Mouse (Mus musculus) layer of hippocampus, adult 11-12 months (tissue): ENCODE results near the gene Chst7.

ENCODE experiments used
- DNase-seq: peaks from one replicate; pipeline ENCODE4 v3.0.0; 2022; ENCODE audit warnings: low spot score

Gene Chst7

GRCm38 (mm10) chrX:20059381-20059971 is at the start of gene Chst7:
Chst7 (plus strand) TSS chrX:20059560.
- peak; percentile 25 for DNase-seq

- no peak for DNase-seq
These were observed 47.1 kb upstream of the Chst7 start for GRCm38 (mm10) chrX:20012211-20012610.

GRCm38 (mm10) chrX:20020942-20021341 is 38.4 kb upstream of the Chst7 start:
- no peak for DNase-seq

GRCm38 (mm10) chrX:20060096-20060768 is 872 bp downstream of the Chst7 start:
- no peak for DNase-seq

GRCm38 (mm10) chrX:20060769-20061315 is 1.5 kb downstream of the Chst7 start:
- DNase-seq, result no peak

GRCm38 (mm10) chrX:20061764-20062480 is 2.6 kb downstream of the Chst7 start:
- no peak for DNase-seq

GRCm38 (mm10) chrX:20066636-20067035 is 7.3 kb downstream of the Chst7 start:
- DNase-seq, result no peak

- no peak for DNase-seq
These were observed 10.8 kb downstream of the Chst7 start for GRCm38 (mm10) chrX:20070196-20070595.

GRCm38 (mm10) chrX:20117717-20118116 is 58.4 kb downstream of the Chst7 start:
- DNase-seq, result no peak

- no peak for DNase-seq
These were observed 66.1 kb downstream of the Chst7 start for GRCm38 (mm10) chrX:20125481-20125880.

- DNase-seq, result no peak
These were observed 69.6 kb downstream of the Chst7 start for GRCm38 (mm10) chrX:20128951-20129350.

- DNase-seq, result no peak
These were observed 70.1 kb downstream of the Chst7 start for GRCm38 (mm10) chrX:20129466-20129865.
